Mouse (Mus musculus): Measurements from ENCODE around the gene Art4. TPM values are rescaled to one million over a fixed set of nuclear protein-coding genes. Genes with fewer than 3 reads are reported as not detected.

Art4 gene
- polyA plus RNA-seq, 1 experiment, result not detected

DNA sequence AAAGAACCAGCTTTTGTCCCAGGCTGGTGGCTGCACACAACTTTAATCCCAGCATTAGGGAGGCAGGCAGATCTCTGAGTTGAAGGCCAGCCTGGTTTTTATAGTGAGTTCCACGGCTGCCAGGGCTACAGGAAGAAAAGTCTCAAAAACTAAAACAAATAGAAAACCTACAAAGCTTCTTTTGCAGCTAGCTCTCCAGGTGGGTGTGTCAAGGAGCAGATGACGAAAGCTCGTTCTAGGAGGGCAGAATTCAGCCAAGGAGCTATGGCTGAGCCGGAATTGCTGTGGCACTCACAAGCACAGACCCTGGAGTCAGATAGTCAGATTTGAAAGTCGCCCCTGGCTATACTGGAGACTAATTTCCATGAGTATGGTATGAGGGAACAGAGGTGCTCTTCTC lies 50.7 kb downstream of the Art4 start:
- Histone ChIP-seq H3K36me3 (ENCODE audit: control insufficient read depth, insufficient read depth) (no peaks in the 10 kb centered on the region), H3K4me3 (no peak overlapping the region)
- no peak for TF ChIP-seq POLR2A (IDR thresholded peaks at IDR 0.05; ENCODE audit: insufficient read length, low read depth)
- TF ChIP-seq USF1 (IDR thresholded peaks at IDR 0.05; ENCODE audit: low read depth), result no peak
- TF ChIP-seq E2F4 (IDR thresholded peaks at IDR 0.05; ENCODE audit: insufficient read depth), result no peak
- TF ChIP-seq POLR2AphosphoS2 (IDR thresholded peaks at IDR 0.05; ENCODE audit: insufficient read length, low read depth), result no peak
- TF ChIP-seq MAX (IDR thresholded peaks at IDR 0.05; ENCODE audit: low read depth), result no peak

GRCm38 (mm10) chr6:136805409-136805775 lies 52.1 kb downstream of the Art4 start:
- Histone ChIP-seq H3ac (ENCODE audit: control insufficient read depth, insufficient read length) (no peak overlapping the region), H3K27me3 (ENCODE audit: control insufficient read depth, insufficient read depth, insufficient read length) (no peaks in the 10 kb centered on the region), H3K79me2 (ENCODE audit: control insufficient read depth, insufficient read depth) (peaks cover 17% of the 10 kb centered on the region), H3K36me3 (ENCODE audit: control insufficient read depth, insufficient read depth) (no peaks in the 10 kb centered on the region), H3K4me3 (no peak overlapping the region), H3K4me2 (ENCODE audit: low read depth) (peak overlapping the region; percentile 93)
- no peak for TF ChIP-seq E2F4 (IDR thresholded peaks at IDR 0.05; ENCODE audit: insufficient read depth)
- TF ChIP-seq MYOD1 (IDR thresholded peaks at IDR 0.05; ENCODE audit: control insufficient read depth in 1 of 3, insufficient read length in 2 of 3, low read depth in 2 of 3), result no peak
- TF ChIP-seq POLR2A (IDR thresholded peaks at IDR 0.05; ENCODE audit: insufficient read length, low read depth), result no peak
- TF ChIP-seq USF1 (IDR thresholded peaks at IDR 0.05; ENCODE audit: low read depth), result no peak
- no peak for TF ChIP-seq MYOG (IDR thresholded peaks at IDR 0.05; ENCODE audit: control insufficient read depth in 1 of 3, insufficient read depth in 1 of 3, insufficient read length in 2 of 3, low read depth in 2 of 3)
- no peak for TF ChIP-seq MAX (IDR thresholded peaks at IDR 0.05; ENCODE audit: low read depth)
- no peak for TF ChIP-seq TCF12 (IDR thresholded peaks at IDR 0.05; ENCODE audit: insufficient read depth, poor library complexity, severe bottlenecking)
- TF ChIP-seq REST (IDR thresholded peaks at IDR 0.05; ENCODE audit: insufficient read depth, insufficient read length), result no peak

More for the DNA sequence above, 50.7 kb downstream of the Art4 start:
- Histone ChIP-seq H3K79me2 (ENCODE audit: control insufficient read depth, insufficient read depth) (peaks cover 18% of the 10 kb centered on the region), H3ac (ENCODE audit: control insufficient read depth, insufficient read length) (no peak overlapping the region), H3K27me3 (ENCODE audit: control insufficient read depth, insufficient read depth, insufficient read length) (no peaks in the 10 kb centered on the region), H3K4me2 (ENCODE audit: low read depth) (no peak overlapping the region)

GRCm38 (mm10) chr6:136804705-136805408 lies 52.7 kb downstream of the Art4 start:
- Histone ChIP-seq H3K79me2 (ENCODE audit: control insufficient read depth, insufficient read depth) (peaks cover 12% of the 10 kb centered on the region), H3K27me3 (ENCODE audit: control insufficient read depth, insufficient read depth, insufficient read length) (no peaks in the 10 kb centered on the region), H3K36me3 (ENCODE audit: control insufficient read depth, insufficient read depth) (no peaks in the 10 kb centered on the region), H3ac (ENCODE audit: control insufficient read depth, insufficient read length) (peak overlapping the region; percentile 17), H3K4me3 (peak overlapping the region; percentile 53), H3K4me2 (ENCODE audit: low read depth) (peak overlapping the region; percentile 93)
- TF ChIP-seq CEBPB (IDR thresholded peaks at IDR 0.05; ENCODE audit: insufficient read depth, poor library complexity, severe bottlenecking) (no peak), MYOG (IDR thresholded peaks at IDR 0.05; ENCODE audit: control insufficient read depth in 1 of 3, insufficient read depth in 1 of 3, insufficient read length in 2 of 3, low read depth in 2 of 3) (no peak), TCF12 (IDR thresholded peaks at IDR 0.05; ENCODE audit: insufficient read depth, poor library complexity, severe bottlenecking) (no peak), E2F4 (IDR thresholded peaks at IDR 0.05; ENCODE audit: insufficient read depth) (no peak), TCF3 (IDR thresholded peaks at IDR 0.05; ENCODE audit: insufficient read length, low read depth) (no peak), POLR2A (IDR thresholded peaks at IDR 0.05; ENCODE audit: insufficient read length, low read depth) (no peak), REST (IDR thresholded peaks at IDR 0.05; ENCODE audit: insufficient read depth, insufficient read length) (no peak), MAX (IDR thresholded peaks at IDR 0.05; ENCODE audit: low read depth) (no peak), USF1 (IDR thresholded peaks at IDR 0.05; ENCODE audit: low read depth) (no peak), POLR2AphosphoS2 (IDR thresholded peaks at IDR 0.05; ENCODE audit: insufficient read length, low read depth) (no peak), SRF (IDR thresholded peaks at IDR 0.05; ENCODE audit: control insufficient read depth, insufficient read length, low read depth) (no peak), MYOD1 (IDR thresholded peaks at IDR 0.05; ENCODE audit: control insufficient read depth in 1 of 3, insufficient read length in 2 of 3, low read depth in 2 of 3) (no peak)

DNA sequence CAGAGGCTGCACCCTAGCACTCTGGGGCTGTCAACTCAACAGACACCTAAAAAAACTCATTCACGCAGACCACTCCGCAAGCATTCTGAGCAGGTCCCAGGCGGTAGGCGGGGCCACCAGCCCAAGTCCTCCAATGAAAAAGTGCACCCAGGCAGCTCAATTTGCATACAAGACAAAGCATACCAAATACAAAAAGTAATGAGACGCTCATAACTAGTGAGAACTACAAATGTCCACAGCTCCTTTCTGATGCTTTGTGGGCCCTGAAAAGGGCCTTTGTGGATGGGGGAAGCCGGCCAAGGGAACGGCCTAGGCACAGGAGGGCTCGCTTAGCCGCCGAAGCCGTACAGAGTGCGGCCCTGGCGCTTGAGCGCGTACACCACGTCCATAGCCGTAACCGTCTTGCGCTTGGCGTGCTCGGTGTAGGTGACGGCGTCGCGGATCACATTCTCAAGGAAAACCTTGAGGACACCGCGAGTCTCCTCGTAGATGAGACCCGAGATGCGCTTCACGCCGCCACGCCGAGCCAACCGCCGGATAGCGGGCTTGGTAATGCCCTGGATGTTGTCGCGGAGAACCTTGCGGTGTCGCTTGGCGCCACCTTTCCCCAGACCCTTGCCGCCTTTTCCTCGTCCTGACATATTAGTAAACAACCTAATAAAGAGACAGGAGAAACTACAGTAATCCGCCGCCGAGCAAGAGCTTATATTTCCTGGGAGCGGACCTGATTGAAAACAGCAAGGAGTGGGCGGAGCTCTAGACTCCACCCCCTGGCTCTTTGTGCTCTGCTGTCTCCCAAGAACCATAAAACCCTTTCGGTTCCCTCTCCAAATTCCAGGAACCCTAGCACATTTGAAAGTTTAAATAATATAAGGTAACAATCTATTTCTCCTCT lies 53.5 kb downstream of the Art4 start, which contains the start of gene Hist4h4:
TSS of gene Hist4h4 (minus strand) at position 677 of the 895 bp plus-strand sequence.
- H3K4me2 ChIP-seq (ENCODE audit: low read depth), result peak within 1 kb of the TSS; percentile 93
- TF ChIP-seq MYOD1 (IDR thresholded peaks at IDR 0.05; ENCODE audit: control insufficient read depth in 1 of 3, insufficient read length in 2 of 3, low read depth in 2 of 3), result no peak
- TF ChIP-seq REST (IDR thresholded peaks at IDR 0.05; ENCODE audit: insufficient read depth, insufficient read length), result peak; percentile 2
- peak in 1 of 3 experiments; percentile 28 for TF ChIP-seq MYOG (IDR thresholded peaks at IDR 0.05; ENCODE audit: control insufficient read depth in 1 of 3, insufficient read depth in 1 of 3, insufficient read length in 2 of 3, low read depth in 2 of 3)
- no peak for TF ChIP-seq SRF (IDR thresholded peaks at IDR 0.05; ENCODE audit: control insufficient read depth, insufficient read length, low read depth)
- TF ChIP-seq CEBPB (IDR thresholded peaks at IDR 0.05; ENCODE audit: insufficient read depth, poor library complexity, severe bottlenecking), result 0 out of 2 replicates have a peak, but pooled peaks have one; percentile 26
- peak; percentile 97 for TF ChIP-seq POLR2A (IDR thresholded peaks at IDR 0.05; ENCODE audit: insufficient read length, low read depth)
- peak; percentile 100 for TF ChIP-seq POLR2AphosphoS2 (IDR thresholded peaks at IDR 0.05; ENCODE audit: insufficient read length, low read depth)
- peak; percentile 42 for TF ChIP-seq E2F4 (IDR thresholded peaks at IDR 0.05; ENCODE audit: insufficient read depth)
- H3K27me3 ChIP-seq (ENCODE audit: control insufficient read depth, insufficient read depth, insufficient read length), result no peaks in the 10 kb centered on the region
- H3K79me2 ChIP-seq (ENCODE audit: control insufficient read depth, insufficient read depth), result peaks cover 3% of the 10 kb centered on the region
- H3ac ChIP-seq (ENCODE audit: control insufficient read depth, insufficient read length), result peak within 1 kb of the TSS; percentile 17
- H3K36me3 ChIP-seq (ENCODE audit: control insufficient read depth, insufficient read depth), result no peaks in the 10 kb centered on the region
- peak within 1 kb of the TSS; percentile 53 for H3K4me3 ChIP-seq

Data from myocyte (in vitro differentiated cells).